Mouse (Mus musculus) cortical plate, adult 2 months (tissue): Measurements from ENCODE around the gene Cul4a.

Experiments used
- CTCF ChIP-seq: fragments of 200-500 bp; IDR thresholded peaks from 2 replicates; pipeline ENCODE4 v1.5.1; 2011; ENCODE audit warnings: mild to moderate bottlenecking, control low read depth, low read length; ENCODE audit not compliant: insufficient read depth; ENCODE audit errors: extremely low read depth
- POLR2A ChIP-seq: fragments of 200-500 bp; IDR thresholded peaks from 2 replicates; pipeline ENCODE4 v1.6.1; 2011; ENCODE audit warnings: mild to moderate bottlenecking, low read length, control low read depth; ENCODE audit not compliant: insufficient read depth; ENCODE audit errors: extremely low read depth

GRCm38 (mm10) chr8:13077542-13077941 is 27.9 kb upstream of the Cul4a start:
- no peak for TF ChIP-seq CTCF
- no peak for TF ChIP-seq POLR2A
